Comparison of ENCODE assay signal across 9 mouse cellular contexts in genomic region chr3:104643810-104644270, GRCm38 (mm10). TPM values are rescaled to one million over a fixed set of nuclear protein-coding genes. Genes with fewer than 3 reads are reported as not detected.
A peak's percentile ranks its signal among the peaks of the same experiment; 100 is the strongest.
DNase-seq lines count a peak whose midpoint lies in the region; TF ChIP-seq lines count a peak whose summit lies in the region.
"Had no signal": no experiment of that assay in that cellular context is flagged by ENCODE, and none has a peak within 500 bp of the region (broad histone marks: within the 10 kb centered on the region; RNA-seq: fewer than 3 reads in every experiment).

No protein-coding gene starts in this region.

- no peaks in the 10 kb centered on the region for H3K9me3 ChIP-seq in embryonic facial prominence, embryonic 10.5 days

- intact Hi-C loops in heart, postnatal 10 days (cut with DNase I) = loop anchor here (1.0 to 2.0 kb wide), 2 partner anchors 31 to 103 kb away; no protein-coding TSS in a partner anchor

- H3K4me3 ChIP-seq in embryonic facial prominence, embryonic 10.5 days = no peak overlapping the region
- H3K4me3 ChIP-seq in lung, adult 2 months (replicated peaks; ENCODE audit: extremely low read depth, low read depth, low read length) = no peak overlapping the region

- H3K36me3 ChIP-seq in embryonic facial prominence, embryonic 10.5 days (replicated peaks) = no peaks in the 10 kb centered on the region

- peak; percentile 67 to 87 for DNase-seq in adrenal gland, adult (ENCODE audit: inconsistent age in 2 of 2, low spot score in 1 of 2)
- no peak for DNase-seq in adrenal gland, postnatal 4 days (ENCODE audit: low spot score in 2 of 2)
- DNase-seq in adrenal gland, postnatal 14 days = peak; percentile 72
- peak; percentile 45 for DNase-seq in embryonic facial prominence, embryonic 10.5 days (ENCODE audit: low spot score)
- peak; percentile 76 to 83 for DNase-seq in heart, postnatal 10 days
- DNase-seq in kidney, postnatal 4 days = peak; percentile 67 to 73
- peak; percentile 29 for DNase-seq in lung, adult 2 months
- DNase-seq in right cerebral cortex, adult 2 months (ENCODE audit: low spot score in 2 of 2) = peak; percentile 67 to 68

- peaks cover 21% of the 10 kb centered on the region for H3K4me1 ChIP-seq in embryonic facial prominence, embryonic 10.5 days
- no peaks in the 10 kb centered on the region for H3K4me1 ChIP-seq in lung, adult 2 months (ENCODE audit: control insufficient read depth, insufficient read depth, low read length)

- H3K27me3 ChIP-seq in embryonic facial prominence, embryonic 10.5 days (replicated peaks; ENCODE audit: low read depth, poor library complexity, severe bottlenecking) = no peaks in the 10 kb centered on the region

- 14% methylated on average over 2 of the region's 2 CpGs for WGBS in embryonic facial prominence, embryonic 10.5 days
- WGBS in lung, adult 2 months = 8% methylated on average over 2 of the region's 2 CpGs

- no peak for TF ChIP-seq POLR2A in lung, adult 2 months (IDR thresholded peaks at IDR 0.05; ENCODE audit: borderline replicate concordance, extremely low read depth, low read depth, low read length)

- peak; percentile 77 for TF ChIP-seq CTCF in lung, adult 2 months (IDR thresholded peaks at IDR 0.05; ENCODE audit: insufficient read depth, low read length)

- no peak overlapping the region for H3K27ac ChIP-seq in embryonic facial prominence, embryonic 10.5 days (replicated peaks)
- H3K27ac ChIP-seq: macrophage had no signal

RNA-seq across cellular contexts. Expression of gene Slc16a1, which starts 5.4 kb away (rescaled TPM):
- total RNA-seq in adrenal gland, postnatal 4 days (2021) = 10 to 100 TPM; 57.6 to 63.5 TPM
- 77.1 and 104 TPM in 2 replicates for total RNA-seq in adrenal gland, postnatal 14 days (2021)
- 45.9 and 49.6 TPM in 2 replicates for polyA plus RNA-seq in embryonic facial prominence, embryonic 10.5 days (2016; fragmentation: Nextera tagmentation; extraction: Ambion mirVana)
- 100 to 1,000 TPM; 173 to 202 TPM for total RNA-seq in heart, postnatal 10 days (2021)
- 14.5 and 15.7 TPM in 2 replicates for polyA plus RNA-seq in lung, adult 2 months (2012; rRNA removed)

Comparison
In these comparisons a context has a peak if more than half of its experiments do, and no peak if none do; other contexts are left out.
1. DNase-seq: peak in adrenal gland, adult (2 of 2), adrenal gland, postnatal 14 days (single experiment), embryonic facial prominence, embryonic 10.5 days (single experiment), heart, postnatal 10 days (2 of 2), kidney, postnatal 4 days (2 of 2), lung, adult 2 months (single experiment) and right cerebral cortex, adult 2 months (2 of 2); none in adrenal gland, postnatal 4 days (0 of 2).